Mouse (Mus musculus) heart, embryonic 16.5 days (tissue): ENCODE data around the gene Kcne1. TPM values are rescaled to one million over a fixed set of nuclear protein-coding genes. Genes with fewer than 3 reads are reported as not detected.

Experiments
- ATAC-seq: fragments of 200-750 bp; cut with Nextera tagmentation; replicated peaks from 2 replicates; pipeline ENCODE4 v1.8.0; 2017; ENCODE audit warnings: moderate number of reproducible peaks; ENCODE audit not compliant: insufficient read depth, low FRiP score; ENCODE audit errors: extremely low read depth
- H3K27ac ChIP-seq: fragments of 300-500 bp; sonication (generic); 2 replicates; pipeline ENCODE4 v1.5.1; 2014; ENCODE audit warnings: mild to moderate bottlenecking, low read length, control low read depth, moderate library complexity
- H3K27me3 ChIP-seq: fragments of 300-500 bp; sonication (generic); 2 replicates; pipeline ENCODE4 v1.6.1; 2014; ENCODE audit warnings: low read length, mixed read lengths; ENCODE audit not compliant: control insufficient read depth, insufficient read depth
- H3K36me3 ChIP-seq: fragments of 300-500 bp; sonication (generic); 2 replicates; pipeline ENCODE4 v1.6.1; 2014; ENCODE audit not compliant: control insufficient read depth, insufficient read depth
- H3K4me1 ChIP-seq: fragments of 300-500 bp; sonication (generic); 2 replicates; pipeline ENCODE4 v1.6.1; 2014; ENCODE audit warnings: low read length, mixed read lengths; ENCODE audit not compliant: control insufficient read depth, insufficient read depth
- H3K4me2 ChIP-seq: fragments of 300-500 bp; sonication (generic); 2 replicates; pipeline ENCODE4 v1.6.1; 2014; ENCODE audit warnings: low read depth, mild to moderate bottlenecking, control low read depth, low read length
- H3K4me3 ChIP-seq: fragments of 300-500 bp; sonication (generic); 2 replicates; pipeline ENCODE4 v1.5.1; 2014; ENCODE audit warnings: mild to moderate bottlenecking, control low read depth, low read length
- H3K9ac ChIP-seq: fragments of 300-500 bp; sonication (generic); 2 replicates; pipeline ENCODE4 v1.6.1; 2014; ENCODE audit warnings: low read length, control low read depth
- H3K9me3 ChIP-seq: fragments of 300-500 bp; sonication (generic); replicated peaks from 2 replicates; pipeline ENCODE4 v1.6.1; 2016; ENCODE audit warnings: low read length; ENCODE audit not compliant: control insufficient read depth
- WGBS: fragments of 180-500 bp; shearing (Covaris S2); extraction: QIAGEN DNeasy Blood & Tissue Kit; methylation state at CpG from one replicate; pipeline ENCODE4 v1.1.7; 2014; 5-methylcytosine and 5-hydroxymethylcytosine counted together
- polyA plus RNA-seq: library from polyadenylated mRNA; unstranded; fragments of >200 nt; fragmentation: Nextera tagmentation; extraction: Ambion mirVana; gene quantifications from 2 replicates; pipeline ENCODE4 v1.2.1, GENCODE M21; 2015

The Kcne1 gene
- polyA plus RNA-seq, 1 experiment from 2014 or later, result 166 TPM

DNA sequence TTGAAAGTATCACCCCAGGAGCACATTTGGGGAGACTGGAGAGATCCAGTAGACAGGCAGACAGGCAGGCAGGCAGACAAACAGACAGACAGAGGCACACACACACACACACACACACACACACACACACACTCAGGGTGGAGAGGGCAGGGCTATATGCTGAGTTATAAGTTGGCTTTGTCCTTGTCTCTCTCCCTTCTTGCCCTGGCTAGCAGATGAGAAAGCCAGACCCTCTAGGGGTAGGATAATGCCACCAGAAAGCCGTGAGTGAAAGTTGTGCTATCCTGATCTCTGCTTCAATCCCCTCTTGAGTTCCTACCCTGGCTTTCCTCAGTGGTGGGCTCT lies 34.2 kb downstream of the Kcne1 start:
- Histone ChIP-seq H3K27ac (no peak overlapping the region), H3K4me2 (no peak overlapping the region), H3K9ac (no peak overlapping the region), H3K9me3 (no peaks in the 10 kb centered on the region), H3K4me1 (no peaks in the 10 kb centered on the region), H3K4me3 (no peak overlapping the region), H3K27me3 (no peaks in the 10 kb centered on the region), H3K36me3 (no peaks in the 10 kb centered on the region)
- 40% methylated on average over 1 of the region's 1 CpGs for WGBS
- no peak for ATAC-seq

GRCm38 (mm10) chr16:92324309-92325061 lies 34.8 kb downstream of the Kcne1 start:
- H3K36me3 ChIP-seq, result no peaks in the 10 kb centered on the region
- WGBS, result 59% methylated on average over 7 of the region's 7 CpGs
- ATAC-seq, result no peak
- no peak overlapping the region for H3K9ac ChIP-seq
- no peak overlapping the region for H3K27ac ChIP-seq
- no peaks in the 10 kb centered on the region for H3K27me3 ChIP-seq
- H3K4me2 ChIP-seq, result no peak overlapping the region
- H3K4me3 ChIP-seq, result no peak overlapping the region
- no peaks in the 10 kb centered on the region for H3K9me3 ChIP-seq
- H3K4me1 ChIP-seq, result no peaks in the 10 kb centered on the region

DNA sequence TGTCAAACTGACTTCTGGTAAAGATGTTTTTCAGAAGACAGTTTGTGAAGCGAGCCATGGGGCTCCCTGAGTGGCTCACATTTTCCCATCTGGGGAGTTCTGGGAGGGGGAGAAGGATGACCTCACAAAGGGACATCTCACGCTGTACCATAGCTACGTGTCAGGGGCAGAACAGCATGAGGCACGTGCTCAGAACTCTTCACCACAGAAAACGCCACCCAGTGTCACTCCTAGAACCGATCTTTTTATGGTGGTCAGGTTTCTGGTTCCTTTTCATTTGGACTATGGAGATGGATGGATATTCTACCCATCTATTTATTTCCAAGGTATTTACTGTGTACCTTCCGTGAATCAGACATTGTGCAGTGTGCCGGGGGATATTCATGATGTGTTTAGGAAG lies 37.9 kb downstream of the Kcne1 start, which contains the start of gene Fam243:
Fam243 (minus strand) TSS at position 101 of the 400 bp plus-strand sequence.
- no peaks in the 10 kb centered on the region for H3K36me3 ChIP-seq
- 0 out of 2 replicates have a peak, but pooled peaks cover 3% of the 10 kb centered on the region for H3K9me3 ChIP-seq
- WGBS, result 88% methylated on average over 8 of the region's 8 CpGs
- H3K9ac ChIP-seq, result no peak within 1 kb of the TSS
- H3K4me2 ChIP-seq, result no peak within 1 kb of the TSS
- H3K4me1 ChIP-seq, result no peaks in the 10 kb centered on the region
- no peak within 1 kb of the TSS for H3K27ac ChIP-seq
- ATAC-seq, result no peak
- H3K4me3 ChIP-seq, result no peak within 1 kb of the TSS
- no peaks in the 10 kb centered on the region for H3K27me3 ChIP-seq

GRCm38 (mm10) chr16:92320361-92320760 lies 38.9 kb downstream of the Kcne1 start:
- H3K36me3 ChIP-seq, result no peaks in the 10 kb centered on the region
- H3K4me2 ChIP-seq, result no peak overlapping the region
- no peak overlapping the region for H3K9ac ChIP-seq
- H3K9me3 ChIP-seq, result 0 out of 2 replicates have a peak, but pooled peaks cover 3% of the 10 kb centered on the region
- H3K27ac ChIP-seq, result no peak overlapping the region
- no peaks in the 10 kb centered on the region for H3K27me3 ChIP-seq
- no peaks in the 10 kb centered on the region for H3K4me1 ChIP-seq
- H3K4me3 ChIP-seq, result no peak overlapping the region
- WGBS, result 72% methylated on average over 3 of the region's 3 CpGs
- ATAC-seq, result no peak

DNA sequence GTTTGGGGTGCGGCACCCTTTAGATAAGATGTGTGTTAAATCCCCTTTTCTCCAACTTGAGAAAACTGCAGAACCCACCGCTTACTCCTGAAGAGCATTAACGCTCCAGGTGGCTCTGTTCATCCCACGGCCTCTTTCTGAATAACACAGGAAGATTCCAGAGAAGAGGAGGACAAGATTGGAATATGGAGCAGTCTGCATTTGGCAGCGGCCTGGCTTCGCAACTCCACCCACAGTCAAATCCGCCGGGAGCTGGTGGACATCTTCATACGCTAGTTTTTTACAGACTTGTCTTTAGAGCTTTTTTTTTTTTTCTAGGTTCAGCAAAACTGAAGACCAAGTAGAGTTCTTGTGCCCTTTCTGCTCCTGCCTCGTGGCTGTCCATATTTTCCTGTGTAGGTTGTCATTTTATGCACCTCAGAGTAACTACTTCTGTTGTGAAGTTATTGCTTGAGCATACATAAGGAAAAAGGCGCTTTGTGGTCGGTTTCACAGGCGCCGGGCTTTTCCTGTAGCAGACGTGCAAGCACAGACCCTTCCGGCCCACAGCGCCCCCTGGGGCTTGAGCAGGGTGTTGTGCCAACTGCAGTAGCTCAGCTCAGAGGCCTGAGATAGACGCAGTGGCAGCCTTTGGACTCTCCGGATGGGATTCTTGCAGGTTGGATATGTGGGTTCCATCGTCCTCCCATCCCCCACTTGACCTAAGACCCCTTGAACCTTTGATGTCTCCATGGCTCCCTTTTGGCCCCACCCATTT lies 39.7 kb downstream of the Kcne1 start:
- Histone ChIP-seq H3K27me3 (no peaks in the 10 kb centered on the region), H3K4me1 (0 out of 2 replicates have a peak, but pooled peaks cover under 1% of the 10 kb centered on the region), H3K4me2 (no peak overlapping the region), H3K27ac (no peak overlapping the region), H3K36me3 (no peaks in the 10 kb centered on the region), H3K4me3 (no peak overlapping the region), H3K9ac (no peak overlapping the region), H3K9me3 (0 out of 2 replicates have a peak, but pooled peaks cover 3% of the 10 kb centered on the region)
- ATAC-seq, result no peak
- 62% methylated on average over 20 of the region's 20 CpGs for WGBS

DNA sequence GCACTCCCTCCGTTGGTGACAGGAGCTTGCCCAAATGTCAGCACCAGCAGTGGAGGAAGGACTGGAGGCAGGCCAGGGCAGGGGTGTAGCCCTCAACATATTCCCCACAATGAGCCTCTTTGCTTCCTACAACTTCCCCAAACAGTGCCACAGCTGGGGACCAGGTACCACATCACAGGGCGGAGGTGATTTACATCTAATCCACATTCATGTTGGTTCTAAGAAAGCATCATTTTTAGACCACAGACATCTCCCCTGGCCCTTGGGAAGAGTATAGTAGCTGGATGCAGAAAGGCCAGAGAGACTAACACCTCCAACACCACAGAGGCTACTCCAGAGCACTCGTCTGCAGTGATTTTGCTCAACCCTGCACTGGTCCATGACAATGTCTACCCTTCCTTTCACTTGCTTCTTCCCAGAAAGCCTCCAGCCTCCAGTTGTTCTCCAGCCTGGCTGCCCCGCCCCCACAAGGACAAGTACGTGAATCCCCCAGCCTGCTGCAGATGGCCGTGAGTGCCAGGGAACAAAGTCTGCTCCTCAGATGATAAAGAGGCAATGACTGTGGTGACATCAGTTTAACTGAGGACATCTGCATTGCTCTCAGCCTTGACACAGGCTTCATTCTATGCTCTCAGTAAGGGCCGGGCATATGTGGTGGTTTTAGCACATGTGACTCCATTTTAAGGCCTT lies 43.1 kb downstream of the Kcne1 start:
- Histone ChIP-seq H3K27ac (no peak overlapping the region), H3K9me3 (0 out of 2 replicates have a peak, but pooled peaks cover 3% of the 10 kb centered on the region)
- 63% methylated on average over 7 of the region's 7 CpGs for WGBS

GRCm38 (mm10) chr16:92313953-92314741 lies 45.1 kb downstream of the Kcne1 start:
- H3K27ac ChIP-seq, result no peak overlapping the region
- H3K4me1 ChIP-seq, result 0 out of 2 replicates have a peak, but pooled peaks cover 2% of the 10 kb centered on the region
- H3K4me2 ChIP-seq, result no peak overlapping the region
- ATAC-seq, result peak; percentile 52; the same call in 1 of the 2 replicates
- H3K9me3 ChIP-seq, result 0 out of 2 replicates have a peak, but pooled peaks cover 3% of the 10 kb centered on the region
- 50% methylated on average over 13 of the region's 13 CpGs for WGBS
- H3K27me3 ChIP-seq, result no peaks in the 10 kb centered on the region
- H3K4me3 ChIP-seq, result no peak overlapping the region
- H3K9ac ChIP-seq, result no peak overlapping the region
- peaks cover 14% of the 10 kb centered on the region for H3K36me3 ChIP-seq

More for the DNA sequence above, 43.1 kb downstream of the Kcne1 start:
- H3K4me1 ChIP-seq, result 0 out of 2 replicates have a peak, but pooled peaks cover 2% of the 10 kb centered on the region
- H3K36me3 ChIP-seq, result peaks cover 8% of the 10 kb centered on the region
- ATAC-seq, result no peak
- H3K4me2 ChIP-seq, result no peak overlapping the region
- H3K9ac ChIP-seq, result no peak overlapping the region
- H3K27me3 ChIP-seq, result no peaks in the 10 kb centered on the region
- no peak overlapping the region for H3K4me3 ChIP-seq

- Histone ChIP-seq H3K4me1 (no peaks in the 10 kb centered on the region), H3K27ac (no peak overlapping the region), H3K4me3 (no peak overlapping the region), H3K9me3 (no peaks in the 10 kb centered on the region), H3K36me3 (peaks cover 33% of the 10 kb centered on the region), H3K27me3 (no peaks in the 10 kb centered on the region), H3K9ac (no peak overlapping the region), H3K4me2 (no peak overlapping the region)
- 68% methylated on average over 4 of the region's 4 CpGs for WGBS
- ATAC-seq, result no peak
Measured at GRCm38 (mm10) chr16:92309126-92309525, 50.1 kb downstream of the Kcne1 start.
